Mouse (Mus musculus): Measurements from ENCODE around the gene Ofcc1.

DNA sequence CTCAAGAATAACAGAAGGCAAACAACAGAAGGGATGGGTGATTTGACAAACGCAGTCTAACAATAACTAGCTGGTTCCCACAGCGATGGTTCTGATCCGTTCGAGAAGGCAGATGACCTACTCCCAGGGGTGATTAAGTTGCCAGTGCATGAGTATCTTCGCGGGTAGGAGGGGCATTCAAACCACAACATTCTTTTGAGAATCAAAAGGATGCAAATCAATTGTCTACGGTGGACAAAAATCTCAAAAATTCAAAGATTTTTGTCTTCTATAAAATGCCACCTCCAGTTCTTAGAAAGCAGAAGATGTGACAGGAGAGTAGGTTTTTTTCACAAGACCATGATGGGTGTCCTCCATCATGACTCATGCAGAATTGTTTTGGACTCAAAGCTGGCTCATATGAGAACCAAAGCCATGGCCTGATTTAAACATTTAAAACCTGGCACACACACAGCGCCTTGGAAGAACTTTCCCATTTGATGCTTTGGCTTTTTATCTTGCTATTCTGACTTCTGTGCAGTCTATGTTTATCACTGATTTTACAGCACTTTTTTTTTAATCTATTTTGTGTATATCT, 338.0 kb downstream of the Ofcc1 start:
- TF ChIP-seq POLR2A (IDR thresholded peaks at IDR 0.05; ENCODE audit: borderline replicate concordance, extremely low read depth, low read depth, low read length) (no peak), CTCF (IDR thresholded peaks at IDR 0.05; ENCODE audit: insufficient read depth, low read length) (no peak)
